Mouse (Mus musculus) lung, adult 2 months (tissue): ENCODE measurements around the gene Nop58.

Source experiments
- CTCF ChIP-seq: fragments of 200-500 bp; IDR thresholded peaks from 2 replicates; pipeline ENCODE4 v1.5.1; 2011; ENCODE audit warnings: mild to moderate bottlenecking, low read length, control low read depth; ENCODE audit not compliant: insufficient read depth
- POLR2A ChIP-seq: fragments of 200-500 bp; IDR thresholded peaks from 2 replicates; pipeline ENCODE4 v1.6.1; 2011; ENCODE audit warnings: low read depth, mild to moderate bottlenecking, control low read depth, low read length, borderline replicate concordance; ENCODE audit errors: extremely low read depth

GRCm38 (mm10) chr1:59638371-59638770, 46.4 kb upstream of the Nop58 start:
- TF ChIP-seq POLR2A (no peak), CTCF (no peak)
